Mouse (Mus musculus): Measurements from ENCODE around the gene Vsx1. TPM values are rescaled to one million over a fixed set of nuclear protein-coding genes. Genes with fewer than 3 reads are reported as not detected.
A peak's percentile ranks its signal among the peaks of the same experiment; 100 is the strongest.

Gene Vsx1
- polyA plus RNA-seq, 1 experiment from 2014 or later, result 0.04 TPM

DNA sequence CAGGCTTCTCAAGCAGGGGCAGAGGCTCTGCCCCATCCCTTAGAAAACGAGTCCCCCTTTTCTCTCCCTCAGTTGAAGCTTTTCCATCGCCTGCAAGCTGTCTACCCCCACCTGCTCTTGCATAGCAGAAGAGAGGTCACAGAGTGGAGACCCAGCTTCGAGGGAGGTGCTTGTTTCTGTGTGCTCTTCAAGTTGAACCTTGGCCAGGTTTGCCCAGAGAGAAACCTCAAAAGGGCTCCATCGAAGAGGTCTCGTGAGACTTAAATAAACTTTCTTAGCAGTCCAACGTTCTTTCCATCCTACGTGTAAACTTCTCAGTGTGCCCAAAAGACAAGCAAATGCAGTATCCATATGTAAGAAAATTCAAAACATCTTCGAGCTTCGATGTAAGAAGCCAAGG lies 37.8 kb downstream of the Vsx1 start:
- WGBS, result 59% methylated on average over 9 of the region's 9 CpGs

DNA sequence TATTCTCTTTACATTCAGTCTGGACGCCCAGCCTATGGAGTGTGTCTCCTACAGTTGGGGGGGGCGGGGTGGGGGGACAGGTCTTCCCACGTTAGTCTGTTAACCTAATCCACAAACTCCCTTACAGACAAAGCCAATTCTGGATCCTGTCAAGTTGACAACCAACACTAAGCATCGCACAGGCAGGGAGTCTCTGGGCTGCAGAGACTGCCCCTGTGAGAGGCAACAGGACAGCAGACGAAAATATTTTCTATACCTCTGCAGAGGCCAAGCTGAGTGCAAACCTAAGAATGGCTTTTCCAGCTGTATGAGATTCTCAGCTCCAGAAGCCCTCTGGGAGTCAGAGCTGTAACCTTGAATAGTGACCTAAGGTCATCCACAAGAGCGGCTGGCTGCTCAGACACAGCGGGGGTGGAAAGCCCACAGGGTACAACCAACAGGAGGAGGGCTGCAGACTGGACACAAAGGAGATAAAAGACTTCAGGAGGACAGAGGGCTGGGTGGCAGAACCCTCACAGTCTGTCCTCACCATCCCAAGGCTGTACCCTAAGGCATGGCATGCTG lies 38.6 kb downstream of the Vsx1 start:
- peak; percentile 40 for DNase-seq (ENCODE audit: low spot score)
- H3K9me3 ChIP-seq, result 0 out of 2 replicates have a peak, but pooled peaks cover 2% of the 10 kb centered on the region
- no peaks in the 10 kb centered on the region for H3K27me3 ChIP-seq (replicated peaks; ENCODE audit: low read depth, poor library complexity, severe bottlenecking)
- H3K4me1 ChIP-seq, result peaks cover 24% of the 10 kb centered on the region
- H3K36me3 ChIP-seq (replicated peaks), result no peaks in the 10 kb centered on the region
- peak overlapping the region; percentile 78 for H3K27ac ChIP-seq (replicated peaks)
- 10% methylated on average over 7 of the region's 7 CpGs for WGBS
- H3K4me3 ChIP-seq, result 0 out of 2 replicates have a peak overlapping the region, but pooled peaks have one; percentile 0

More for the DNA sequence above, 37.8 kb downstream of the Vsx1 start:
- Histone ChIP-seq H3K9me3 (0 out of 2 replicates have a peak, but pooled peaks cover 3% of the 10 kb centered on the region), H3K4me3 (no peak overlapping the region), H3K36me3 (replicated peaks) (no peaks in the 10 kb centered on the region), H3K27ac (replicated peaks) (peak overlapping the region; percentile 78; the same call in 1 of the 2 replicates), H3K27me3 (replicated peaks; ENCODE audit: low read depth, poor library complexity, severe bottlenecking) (no peaks in the 10 kb centered on the region), H3K4me1 (peaks cover 24% of the 10 kb centered on the region)
- DNase-seq (ENCODE audit: low spot score), result no peak

DNA sequence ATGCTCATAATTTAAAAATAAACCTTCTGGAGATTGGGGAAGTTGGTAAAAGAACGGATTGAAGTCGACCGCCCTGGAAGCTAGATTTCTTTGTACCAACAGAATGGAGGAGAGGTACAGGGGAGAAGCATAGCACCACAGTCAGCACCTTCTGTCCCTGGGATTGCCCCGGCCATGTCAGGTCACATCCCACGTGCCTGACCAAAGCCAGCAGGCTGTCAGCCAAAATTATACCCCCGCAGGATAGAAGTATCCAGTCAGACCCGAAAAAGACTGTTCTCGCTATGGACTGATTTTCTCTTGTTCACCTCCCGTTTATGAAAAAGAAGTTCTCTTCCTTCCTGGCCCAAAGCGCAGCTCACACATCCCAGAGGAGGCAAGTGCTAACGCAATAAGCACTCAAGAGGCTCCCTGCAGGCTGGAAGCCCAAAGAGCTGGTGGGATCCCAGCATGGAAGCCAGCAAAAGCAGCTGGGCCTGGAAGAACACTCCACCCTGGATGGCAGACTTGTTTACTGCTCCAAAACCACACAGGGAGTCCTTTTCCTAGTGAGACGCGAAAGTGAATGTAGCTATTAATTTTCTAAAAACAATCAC lies 40.8 kb downstream of the Vsx1 start:
- Histone ChIP-seq H3K27me3 (replicated peaks; ENCODE audit: low read depth, poor library complexity, severe bottlenecking) (no peaks in the 10 kb centered on the region), H3K9me3 (0 out of 2 replicates have a peak, but pooled peaks cover 3% of the 10 kb centered on the region), H3K4me1 (peaks cover 24% of the 10 kb centered on the region), H3K27ac (replicated peaks) (no peak overlapping the region), H3K4me3 (no peak overlapping the region), H3K36me3 (replicated peaks) (no peaks in the 10 kb centered on the region)
- WGBS, result 57% methylated on average over 13 of the region's 13 CpGs
- DNase-seq (ENCODE audit: low spot score), result no peak

DNA sequence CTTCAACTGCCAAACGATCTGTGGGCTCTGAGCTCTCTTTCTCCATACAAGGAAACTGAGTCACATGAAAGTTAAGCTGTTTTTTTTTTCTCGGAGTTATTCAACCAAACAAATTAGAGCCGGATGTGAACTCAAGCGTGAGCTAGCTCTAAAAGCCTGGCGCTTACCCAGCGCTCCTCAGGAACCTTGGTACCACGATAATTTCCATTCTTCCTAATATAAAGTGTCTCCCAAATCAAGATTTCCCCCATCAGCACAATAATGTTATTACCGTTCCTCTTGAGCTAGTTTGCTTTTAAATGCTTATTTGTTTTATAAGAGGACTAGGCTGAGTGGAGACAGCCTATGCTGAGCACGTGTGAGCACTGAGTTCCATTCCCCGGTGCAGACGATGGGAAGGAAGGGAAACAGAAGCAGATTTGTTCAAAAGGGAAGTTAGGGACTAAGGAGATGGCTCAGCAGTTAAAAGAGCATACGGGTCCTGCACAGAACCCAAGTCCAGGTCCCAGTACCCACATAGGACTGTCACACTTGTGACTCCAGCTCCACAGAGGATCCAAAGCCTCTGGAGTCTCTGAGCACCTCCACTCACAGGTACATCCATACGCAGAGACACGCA lies 41.4 kb downstream of the Vsx1 start:
- Histone ChIP-seq H3K9me3 (0 out of 2 replicates have a peak, but pooled peaks cover 3% of the 10 kb centered on the region), H3K27ac (replicated peaks) (no peak overlapping the region), H3K4me1 (peaks cover 24% of the 10 kb centered on the region), H3K36me3 (replicated peaks) (no peaks in the 10 kb centered on the region), H3K27me3 (replicated peaks; ENCODE audit: low read depth, poor library complexity, severe bottlenecking) (no peaks in the 10 kb centered on the region), H3K4me3 (no peak overlapping the region)
- 76% methylated on average over 14 of the region's 14 CpGs for whole genome bisulfite sequencing
- DNase-seq (ENCODE audit: low spot score), result no peak

DNA sequence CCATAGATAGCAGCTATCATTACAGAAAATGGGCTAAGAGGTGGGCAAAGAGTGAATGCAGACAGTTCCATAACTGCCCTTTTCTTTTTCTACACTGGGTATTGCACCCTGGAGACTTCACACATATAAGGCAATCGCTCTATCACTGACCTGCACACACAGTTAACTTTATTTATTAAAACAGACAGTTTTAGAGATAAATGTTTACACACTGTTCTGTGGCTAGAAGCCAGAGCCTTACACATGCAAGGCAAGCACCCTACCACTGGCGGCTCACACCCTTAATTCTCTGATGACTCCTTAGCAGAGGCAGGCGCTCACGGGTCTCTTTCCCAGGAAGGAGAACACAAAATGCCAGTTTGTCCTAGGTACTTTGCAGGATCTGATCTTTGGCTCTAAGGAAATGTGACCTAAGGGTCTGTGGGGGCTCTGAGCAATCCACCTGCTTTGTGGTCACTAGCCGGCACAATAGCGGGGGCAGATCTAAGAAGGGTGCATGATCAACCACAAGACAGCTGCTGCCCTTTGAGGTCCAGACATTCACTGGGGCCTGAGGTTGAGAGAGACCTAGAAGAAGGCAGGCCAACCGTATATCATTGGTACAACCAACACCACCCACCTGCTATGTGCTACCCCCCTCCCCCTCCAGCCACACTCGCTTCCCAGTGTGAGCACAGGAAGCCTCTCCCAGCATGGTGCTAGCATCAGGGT lies 42.6 kb downstream of the Vsx1 start:
- Histone ChIP-seq H3K27me3 (replicated peaks; ENCODE audit: low read depth, poor library complexity, severe bottlenecking) (no peaks in the 10 kb centered on the region), H3K9me3 (0 out of 2 replicates have a peak, but pooled peaks cover 3% of the 10 kb centered on the region), H3K4me1 (peaks cover 24% of the 10 kb centered on the region), H3K4me3 (no peak overlapping the region), H3K36me3 (replicated peaks) (no peaks in the 10 kb centered on the region), H3K27ac (replicated peaks) (no peak overlapping the region)
- 88% methylated on average over 8 of the region's 8 CpGs for WGBS
- no peak for DNase-seq (ENCODE audit: low spot score)

DNA sequence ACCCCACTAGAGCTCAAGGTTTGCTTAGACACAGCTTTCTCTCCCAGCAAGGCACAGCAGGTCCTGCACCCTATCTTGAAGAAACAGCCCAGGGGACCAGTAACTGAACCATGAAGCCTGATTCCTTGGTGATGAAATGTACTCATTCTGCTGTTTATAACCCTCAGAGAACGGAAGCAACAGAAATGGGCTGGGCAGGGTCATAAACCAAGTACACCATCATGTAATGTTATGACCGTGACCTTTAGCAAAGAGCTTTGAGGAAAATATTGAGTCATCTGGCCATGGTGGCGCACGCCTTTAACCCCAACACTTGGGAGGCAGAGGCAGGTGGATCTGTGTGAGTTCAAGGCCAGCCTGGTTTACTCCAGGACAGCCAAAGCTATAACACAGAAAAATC lies 43.9 kb downstream of the Vsx1 start:
- Histone ChIP-seq H3K27me3 (replicated peaks; ENCODE audit: low read depth, poor library complexity, severe bottlenecking) (no peaks in the 10 kb centered on the region), H3K4me3 (no peak overlapping the region), H3K36me3 (replicated peaks) (no peaks in the 10 kb centered on the region), H3K9me3 (0 out of 2 replicates have a peak, but pooled peaks cover 3% of the 10 kb centered on the region), H3K27ac (replicated peaks) (no peak overlapping the region), H3K4me1 (peaks cover 10% of the 10 kb centered on the region)
- 96% methylated on average over 4 of the region's 4 CpGs for WGBS
- DNase-seq (ENCODE audit: low spot score), result no peak

GRCm38 (mm10) chr2:150643726-150644415 lies 45.3 kb downstream of the Vsx1 start:
- Histone ChIP-seq H3K4me3 (no peak overlapping the region), H3K27me3 (replicated peaks; ENCODE audit: low read depth, poor library complexity, severe bottlenecking) (no peaks in the 10 kb centered on the region), H3K27ac (replicated peaks) (peak overlapping the region; percentile 83), H3K36me3 (replicated peaks) (no peaks in the 10 kb centered on the region), H3K9me3 (0 out of 2 replicates have a peak, but pooled peaks cover 3% of the 10 kb centered on the region), H3K4me1 (peaks cover 4% of the 10 kb centered on the region; the same call in 1 of the 2 replicates)
- 43% methylated on average over 8 of the region's 8 CpGs for WGBS
- DNase-seq (ENCODE audit: low spot score), result peak; percentile 70

DNA sequence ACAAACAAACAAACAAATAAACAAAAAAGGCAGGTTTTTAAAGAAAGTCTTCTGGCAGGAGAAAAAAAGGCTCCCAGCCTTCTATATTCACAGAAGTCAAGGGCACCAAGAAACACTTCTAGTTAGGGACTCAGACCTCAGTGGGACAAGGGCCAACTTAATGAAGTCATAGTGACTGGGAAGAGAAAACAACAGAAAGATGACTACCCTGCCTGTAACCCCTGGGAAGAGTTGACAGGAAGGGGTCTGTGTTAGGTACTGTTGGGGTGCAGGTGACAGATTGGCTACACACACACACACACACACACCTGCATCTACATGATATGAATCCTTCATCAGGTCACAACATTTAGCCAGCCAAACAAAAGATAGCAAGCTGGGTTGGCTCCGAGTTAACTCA lies 46.0 kb downstream of the Vsx1 start:
- no peaks in the 10 kb centered on the region for H3K36me3 ChIP-seq (replicated peaks)
- H3K9me3 ChIP-seq, result 0 out of 2 replicates have a peak, but pooled peaks cover 3% of the 10 kb centered on the region
- H3K4me3 ChIP-seq, result no peak overlapping the region
- H3K4me1 ChIP-seq, result no peaks in the 10 kb centered on the region
- 84% methylated on average over 1 of the region's 1 CpGs for WGBS
- no peak for DNase-seq (ENCODE audit: low spot score)
- no peaks in the 10 kb centered on the region for H3K27me3 ChIP-seq (replicated peaks; ENCODE audit: low read depth, poor library complexity, severe bottlenecking)
- peak overlapping the region; percentile 83 for H3K27ac ChIP-seq (replicated peaks)

DNA sequence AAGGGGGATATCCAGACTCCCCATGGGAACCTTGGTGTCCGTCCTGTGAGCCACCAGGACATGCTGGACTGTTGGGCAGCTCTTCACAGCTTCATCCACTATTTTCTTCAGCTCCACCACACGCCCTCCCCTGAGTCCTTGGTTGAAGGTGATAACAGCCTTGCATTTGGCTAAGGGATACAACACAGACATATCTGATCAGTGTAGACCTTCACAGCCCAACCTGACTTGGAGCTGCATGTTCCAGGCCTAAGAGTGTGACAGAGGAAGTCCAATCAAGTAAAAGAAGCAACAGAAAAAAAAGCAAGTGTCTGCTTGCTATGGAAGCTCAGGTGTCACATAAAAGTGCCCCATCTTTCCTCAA lies 50.8 kb downstream of the Vsx1 start:
- Histone ChIP-seq H3K4me1 (peaks cover 7% of the 10 kb centered on the region; the same call in 1 of the 2 replicates), H3K27ac (replicated peaks) (no peak overlapping the region), H3K27me3 (replicated peaks; ENCODE audit: low read depth, poor library complexity, severe bottlenecking) (no peaks in the 10 kb centered on the region), H3K9me3 (no peaks in the 10 kb centered on the region), H3K36me3 (replicated peaks) (no peaks in the 10 kb centered on the region), H3K4me3 (no peak overlapping the region)
- WGBS, result 41% methylated on average over 2 of the region's 2 CpGs
- no peak for DNase-seq (ENCODE audit: low spot score)

GRCm38 (mm10) chr2:150637702-150638369 lies 51.3 kb downstream of the Vsx1 start:
- Histone ChIP-seq H3K27ac (replicated peaks) (peak overlapping the region; percentile 54; the same call in 1 of the 2 replicates), H3K4me1 (peaks cover 7% of the 10 kb centered on the region; the same call in 1 of the 2 replicates), H3K27me3 (replicated peaks; ENCODE audit: low read depth, poor library complexity, severe bottlenecking) (no peaks in the 10 kb centered on the region), H3K9me3 (no peaks in the 10 kb centered on the region), H3K36me3 (replicated peaks) (no peaks in the 10 kb centered on the region), H3K4me3 (no peak overlapping the region)
- WGBS, result 53% methylated on average over 6 of the region's 6 CpGs
- DNase-seq (ENCODE audit: low spot score), result no peak

DNA sequence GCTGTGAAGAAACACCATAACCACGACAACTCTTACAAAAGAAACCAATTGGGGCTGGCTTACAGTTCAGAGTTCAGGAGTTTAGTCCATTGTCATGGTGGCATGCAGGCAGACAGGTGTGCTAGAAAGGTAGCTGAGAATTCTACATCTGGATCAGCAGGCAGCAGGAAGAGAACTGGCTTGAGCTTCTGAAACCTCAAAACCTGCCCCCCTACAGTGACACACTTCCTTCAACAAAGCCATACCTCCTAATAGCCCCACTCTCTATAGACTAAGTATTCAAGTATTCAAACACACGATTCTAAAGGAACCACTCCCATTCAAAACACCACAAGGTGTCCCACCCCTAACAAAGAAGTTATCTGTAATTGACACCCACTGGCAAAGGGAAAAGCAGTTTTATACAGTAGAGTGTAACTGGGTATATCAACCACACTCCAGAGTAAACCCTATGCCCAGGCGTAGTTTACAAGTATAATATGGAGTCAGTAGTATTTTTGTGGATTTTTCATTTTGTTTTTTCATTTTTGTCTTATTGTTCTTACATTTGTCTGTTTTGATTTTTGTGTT lies 53.2 kb downstream of the Vsx1 start:
- no peaks in the 10 kb centered on the region for H3K27me3 ChIP-seq (replicated peaks; ENCODE audit: low read depth, poor library complexity, severe bottlenecking)
- no peak overlapping the region for H3K4me3 ChIP-seq
- no peak overlapping the region for H3K27ac ChIP-seq (replicated peaks)
- no peaks in the 10 kb centered on the region for H3K9me3 ChIP-seq
- no peaks in the 10 kb centered on the region for H3K36me3 ChIP-seq (replicated peaks)
- no peak for DNase-seq (ENCODE audit: low spot score)
- H3K4me1 ChIP-seq, result peaks cover 7% of the 10 kb centered on the region; the same call in 1 of the 2 replicates
- WGBS, result 78% methylated on average over 3 of the region's 3 CpGs

Data from embryonic facial prominence, embryonic 10.5 days (tissue).